Mouse (Mus musculus) frontal cortex, postnatal 25 days (tissue): ENCODE measurements around the gene Csf2.

Experiments
- DNase-seq, 2 experiments: peaks; one replicate each; pipeline ENCODE4 v3.0.0; 2022; ENCODE audit warnings: low spot score in 2 of 2

The Csf2 gene

DNA sequence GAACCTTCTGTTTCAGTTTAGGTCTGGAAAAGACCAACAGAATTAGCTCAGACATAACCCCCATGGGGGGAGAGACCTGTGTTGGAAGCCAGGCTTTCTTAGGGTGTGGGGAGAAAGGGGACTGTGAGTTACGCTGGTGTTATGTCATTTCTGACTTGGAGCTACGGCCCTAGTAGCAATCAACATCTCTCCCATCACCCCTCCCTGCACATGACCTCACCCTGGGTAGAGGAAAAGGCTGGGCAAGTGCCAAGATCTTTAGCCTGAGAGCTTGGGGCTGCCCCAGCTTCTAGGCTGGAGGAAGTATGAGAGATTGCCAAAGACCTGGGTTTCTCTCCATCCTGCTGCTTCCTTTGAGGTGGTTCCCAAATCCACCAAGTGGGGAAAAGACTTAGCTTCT is 12.5 kb downstream of the Csf2 start:
- DNase-seq, result no peak

DNA sequence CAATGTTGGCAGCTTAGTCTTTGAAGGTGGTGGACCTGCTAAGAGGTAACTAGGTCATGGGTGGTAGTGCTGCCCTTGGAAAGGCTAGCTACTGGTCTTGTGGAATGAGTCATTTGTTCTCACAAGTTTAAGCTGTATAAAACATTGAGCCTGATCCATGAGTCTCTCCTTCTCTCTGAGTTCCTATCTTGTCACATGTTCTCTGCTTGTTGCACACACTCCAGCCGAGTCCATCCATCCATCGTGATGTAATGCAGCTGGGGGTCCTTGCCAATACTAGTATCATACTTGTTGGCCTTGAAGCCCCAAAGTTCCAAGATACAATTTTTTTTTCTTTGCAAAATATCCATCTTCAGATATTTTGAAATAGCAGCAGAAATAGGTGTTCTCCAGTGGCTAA is 22.0 kb downstream of the Csf2 start:
- DNase-seq, result no peak

DNA sequence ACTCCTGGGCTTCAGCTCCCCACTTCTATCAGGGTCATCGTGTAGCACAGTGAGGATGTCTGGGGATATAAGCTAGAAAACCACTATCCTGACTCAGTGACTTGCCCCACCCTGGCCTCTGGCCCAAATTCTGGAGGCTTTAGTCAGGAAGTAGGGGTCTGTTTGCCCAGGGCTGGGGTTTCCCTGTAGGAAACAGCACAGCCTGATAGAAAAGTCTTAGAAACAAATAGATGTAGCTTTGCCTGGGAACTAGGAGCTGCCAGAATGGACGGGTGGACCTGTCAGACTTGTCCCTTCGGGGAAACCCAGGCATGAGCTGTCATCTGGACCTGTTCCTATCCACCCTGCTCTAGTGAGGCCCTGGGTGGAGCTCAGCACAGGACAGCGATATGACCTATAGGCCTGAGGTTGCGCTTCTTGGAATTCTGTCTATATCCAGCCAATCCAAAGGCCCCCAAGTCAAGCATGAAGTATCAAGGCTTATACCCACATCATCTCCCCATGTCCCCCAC is 24.9 kb downstream of the Csf2 start:
- DNase-seq, result no peak

GRCm38 (mm10) chr11:54223637-54224474 is 25.6 kb downstream of the Csf2 start:
- no peak for DNase-seq

GRCm38 (mm10) chr11:54219903-54220740 is 29.3 kb downstream of the Csf2 start:
- no peak for DNase-seq

DNA sequence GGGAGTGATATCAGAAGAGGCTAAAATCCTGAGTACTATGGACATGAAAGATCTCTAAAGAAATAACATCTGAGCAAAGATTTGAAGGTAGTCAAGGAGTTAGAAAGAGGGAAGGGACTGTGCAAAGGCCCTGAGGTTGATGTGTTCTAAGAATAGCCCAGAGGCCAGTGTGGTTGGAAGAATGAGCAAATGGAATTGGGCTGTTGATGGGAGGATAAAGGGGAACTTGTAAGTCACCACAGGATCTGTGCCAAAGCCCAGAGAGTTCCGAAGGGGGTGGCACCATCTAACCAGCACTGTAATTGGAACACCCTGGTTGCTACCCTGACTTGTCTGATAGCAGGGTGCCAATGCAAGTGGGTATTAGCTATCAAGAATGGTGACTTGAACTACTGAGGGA is 30.3 kb downstream of the Csf2 start:
- DNase-seq, result no peak

DNA sequence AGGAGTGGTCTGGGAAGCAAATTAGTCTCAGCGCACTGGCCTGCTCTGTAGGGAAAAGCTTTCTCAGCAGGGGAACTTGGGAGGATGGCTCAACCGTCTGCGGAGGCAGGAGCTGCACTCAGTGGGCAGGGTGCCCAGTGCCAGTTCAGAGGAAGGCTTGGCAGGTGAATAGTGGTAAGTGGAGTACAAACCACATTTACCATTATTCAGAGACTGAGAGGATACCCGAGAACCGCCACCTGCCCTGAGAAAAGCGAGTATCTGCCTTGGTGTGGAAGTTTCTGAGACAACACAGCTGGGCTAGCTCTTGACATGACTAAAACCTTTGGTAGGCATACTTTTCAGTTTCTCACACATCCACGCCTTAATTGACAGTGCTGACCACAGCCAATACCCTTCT is 32.1 kb downstream of the Csf2 start:
- no peak for DNase-seq

- DNase-seq, result no peak
Measured at GRCm38 (mm10) chr11:54216091-54216490, 33.4 kb downstream of the Csf2 start.

DNA sequence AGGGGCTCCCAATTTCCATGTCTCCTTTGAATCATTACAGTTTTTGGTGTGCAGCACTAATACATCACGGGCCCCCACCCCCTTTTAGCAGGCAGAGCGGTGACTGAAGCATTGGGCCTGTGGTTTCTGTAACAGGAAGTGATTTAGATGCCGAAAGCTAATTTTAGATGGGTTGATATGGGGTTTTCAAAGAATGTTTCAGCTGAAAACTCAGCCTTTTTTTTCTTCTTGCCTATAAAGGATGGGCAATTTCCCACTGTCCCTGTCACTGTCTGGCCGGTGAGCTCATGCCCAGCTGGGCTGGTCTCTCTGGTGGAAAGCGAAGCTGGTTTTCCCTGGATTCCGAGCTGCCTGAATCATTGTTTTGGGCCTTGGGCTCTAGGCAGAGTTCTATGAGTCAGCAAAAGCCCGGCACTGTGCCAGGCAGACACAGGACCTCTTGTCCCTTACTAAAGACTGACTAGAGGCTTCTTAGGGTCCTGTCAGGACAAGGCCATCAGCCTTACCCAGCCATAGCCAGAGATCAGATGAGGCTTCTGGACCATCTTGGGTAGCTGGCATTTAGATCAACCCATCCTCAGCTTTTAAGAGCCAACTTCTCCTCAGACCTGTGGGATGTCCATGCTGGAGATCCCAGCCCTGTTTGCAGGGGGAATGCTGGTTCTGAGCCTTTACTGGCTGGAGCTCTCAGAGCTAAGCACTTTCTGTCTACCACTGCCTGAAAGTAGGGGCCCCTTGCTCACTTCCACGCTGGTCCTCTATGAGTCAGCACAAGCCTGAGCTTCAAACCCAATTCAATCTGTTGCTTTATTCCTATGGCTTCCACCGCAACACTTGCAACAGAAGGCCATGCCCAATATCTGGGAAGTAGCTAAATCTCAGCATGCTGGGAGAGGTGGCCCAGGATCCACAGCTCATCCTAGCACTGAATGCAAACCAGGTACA is 34.7 kb downstream of the Csf2 start:
- DNase-seq, result peak in 1 of 2 experiments; percentile 17

GRCm38 (mm10) chr11:54213631-54214030 is 35.8 kb downstream of the Csf2 start:
- no peak for DNase-seq

DNA sequence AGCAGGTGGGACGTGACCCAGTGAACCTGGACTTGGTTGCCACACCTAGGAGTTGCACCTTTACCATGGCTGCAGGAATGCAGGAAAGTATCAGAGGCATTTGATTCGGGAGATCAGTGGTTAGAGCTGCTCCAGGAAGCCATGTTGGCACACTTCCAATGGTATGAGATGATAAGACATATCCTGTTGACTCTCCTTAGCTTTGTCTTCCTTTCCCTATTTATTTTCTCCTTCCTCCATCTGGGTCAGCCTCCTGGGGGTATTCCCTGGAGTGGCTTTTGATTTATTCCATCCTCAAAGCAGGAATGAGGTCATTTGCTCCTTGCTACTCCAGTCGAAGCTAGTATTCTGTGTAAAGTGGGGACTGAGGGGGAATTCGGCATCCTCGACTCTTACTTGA is 42.5 kb downstream of the Csf2 start:
- no peak for DNase-seq

DNA sequence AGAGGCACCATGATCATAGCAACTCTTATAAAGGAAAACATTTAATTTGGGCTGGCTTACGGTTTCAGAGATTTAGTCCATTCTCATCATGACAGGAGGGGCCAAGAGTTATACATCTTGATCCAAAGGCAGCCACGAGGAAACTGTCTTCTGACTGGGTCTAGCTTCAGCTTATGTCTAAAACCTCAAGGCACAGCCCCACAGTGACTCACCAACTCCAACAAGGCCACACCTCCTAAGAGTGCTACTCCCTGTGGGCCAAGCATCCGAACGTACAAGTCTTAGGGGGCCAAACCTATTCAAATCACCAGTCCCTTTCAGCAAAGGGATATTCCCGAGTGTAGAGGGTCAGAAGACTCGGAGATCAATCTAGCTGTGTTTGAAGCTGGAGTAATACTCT is 44.1 kb downstream of the Csf2 start:
- DNase-seq, result no peak

GRCm38 (mm10) chr11:54204781-54205180 is 44.7 kb downstream of the Csf2 start:
- DNase-seq, result no peak

DNA sequence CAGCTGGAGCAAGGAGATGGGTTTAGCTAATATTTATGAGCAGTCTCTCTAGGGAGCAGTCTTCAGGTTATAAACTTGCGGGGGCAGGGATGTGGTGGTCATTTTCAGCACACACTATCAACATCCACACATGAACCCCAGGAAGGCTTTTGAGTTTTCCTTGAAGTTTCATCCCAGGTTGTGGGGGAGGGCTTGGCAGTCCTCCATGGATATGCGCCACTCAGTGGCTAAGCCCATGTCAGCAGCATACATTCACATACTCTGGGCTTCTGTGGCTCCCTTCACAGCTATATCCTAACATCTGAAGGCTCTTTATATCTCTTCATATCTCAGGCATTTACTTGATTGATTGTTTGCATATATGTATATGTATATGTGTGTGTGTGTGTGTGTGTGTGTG is 46.3 kb downstream of the Csf2 start:
- peak in 1 of 2 experiments; percentile 5 for DNase-seq

DNA sequence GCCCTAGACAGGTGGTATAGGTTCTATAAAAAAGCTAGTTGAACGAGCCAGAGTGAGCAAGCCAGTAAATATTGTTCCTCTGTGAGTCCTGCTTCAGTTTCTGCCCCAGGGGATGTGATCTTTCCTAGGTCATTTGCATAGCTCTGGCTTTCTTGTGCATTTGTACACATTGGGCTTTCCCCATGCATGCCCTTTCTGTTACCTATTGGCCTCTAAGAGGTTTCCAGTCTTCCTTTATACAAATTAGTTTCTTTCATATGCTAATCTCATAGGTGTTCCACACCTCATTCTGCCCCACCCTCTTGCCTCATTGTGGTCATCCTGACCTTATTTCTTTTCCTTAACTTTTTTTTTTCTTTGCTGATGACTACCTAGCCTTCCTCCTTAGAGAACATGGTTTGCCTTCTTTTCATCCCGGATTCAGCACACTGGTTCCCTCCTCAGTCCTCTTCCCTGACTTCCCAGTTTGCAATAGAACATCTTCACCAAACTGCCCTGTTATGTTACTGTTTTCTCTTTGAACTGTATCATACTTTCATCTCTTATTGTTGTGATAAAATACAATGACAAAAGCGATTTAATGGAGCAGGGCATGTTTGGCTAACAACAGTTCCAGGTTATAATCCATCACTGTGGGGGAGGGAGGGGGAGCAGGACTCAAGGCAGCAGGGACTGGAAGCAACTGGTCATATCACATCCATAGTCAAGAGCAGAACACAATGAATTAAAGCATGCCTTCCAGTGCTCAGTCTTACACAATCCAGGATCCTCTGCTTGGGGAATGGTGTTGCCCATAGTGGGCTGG is 47.4 kb downstream of the Csf2 start:
- no peak for DNase-seq

DNA sequence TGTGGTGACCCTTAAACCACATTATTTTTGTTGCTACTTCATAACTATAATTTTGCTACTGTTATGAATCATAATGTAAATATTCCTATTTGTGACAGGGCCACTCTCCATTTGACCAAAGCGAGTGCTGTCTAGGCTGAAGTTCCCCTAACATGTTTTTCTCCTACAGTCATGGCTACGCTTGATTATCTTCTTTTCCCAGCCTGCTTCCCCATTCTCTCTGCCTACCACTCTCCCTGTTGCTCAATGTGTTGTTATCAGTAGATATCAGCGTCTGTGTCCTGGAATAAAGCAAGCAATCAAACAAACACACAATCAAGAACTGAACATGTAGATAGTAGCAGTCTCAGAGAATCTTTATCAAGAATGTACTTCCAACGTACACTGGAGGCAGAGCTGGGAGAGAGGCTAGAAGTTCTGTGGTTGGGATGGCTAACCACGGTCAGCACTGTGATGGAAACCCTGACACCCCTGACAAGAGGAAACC is 48.1 kb downstream of the Csf2 start:
- DNase-seq, result no peak
